Mouse (Mus musculus): ENCODE measurements around the gene Dck.

DNA sequence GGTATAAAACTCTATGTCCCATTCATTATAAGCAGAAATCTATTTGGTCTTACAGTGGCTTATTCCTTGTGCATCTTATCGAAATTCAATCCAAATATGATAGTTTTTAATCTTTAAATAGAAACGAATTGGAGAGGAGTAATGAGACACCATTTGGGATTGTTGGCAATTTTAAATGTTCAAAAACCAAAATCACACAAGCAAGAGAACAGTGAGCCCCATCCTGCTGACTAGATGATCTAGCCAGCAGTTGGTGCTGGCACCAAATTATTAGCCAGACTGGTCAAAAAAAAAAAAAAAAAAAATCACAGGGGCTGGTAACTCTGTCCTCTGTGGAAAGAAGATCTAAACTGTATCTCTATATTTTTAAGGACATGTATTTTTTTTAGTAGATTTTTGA lies 48.4 kb downstream of the Dck start:
- no peak for TF ChIP-seq CTCF (IDR thresholded peaks at IDR 0.05; ENCODE audit: insufficient read depth, low read length)
- no peak for TF ChIP-seq POLR2A (IDR thresholded peaks at IDR 0.05; ENCODE audit: borderline replicate concordance, extremely low read depth, low read depth, low read length)
